8 mouse cellular contexts compared by ENCODE assay signal in genomic region chr7:100537519-100537902, GRCm38 (mm10). TPM values are rescaled to one million over a fixed set of nuclear protein-coding genes. Genes with fewer than 3 reads are reported as not detected.
DNase-seq lines count a peak whose midpoint lies in the region; ATAC-seq and TF ChIP-seq lines count a peak whose summit lies in the region.

No protein-coding gene starts in this region.

- H3K27ac ChIP-seq in left cerebral cortex, adult 2 months = peak overlapping the region; percentile 90
- peak overlapping the region; percentile 71; the same call in 1 of the 2 replicates for H3K27ac ChIP-seq in embryonic facial prominence, embryonic 14.5 days (replicated peaks; ENCODE audit: low read depth, low read length)
- H3K27ac ChIP-seq in intestine, postnatal 0 days (ENCODE audit: low read depth, low read length) = peak overlapping the region; percentile 80
- H3K27ac ChIP-seq in neural tube, embryonic 13.5 days (replicated peaks) = peak overlapping the region; percentile 88

- peak overlapping the region; percentile 64 for H3K4me2 ChIP-seq in embryonic facial prominence, embryonic 14.5 days (ENCODE audit: low read depth, low read length)
- H3K4me2 ChIP-seq in intestine, postnatal 0 days (replicated peaks; ENCODE audit: low read depth) = peak overlapping the region; percentile 67
- H3K4me2 ChIP-seq in neural tube, embryonic 13.5 days = peak overlapping the region; percentile 72

- no peak for DNase-seq in left cerebral cortex, adult 2 months (ENCODE audit: extremely low spot score in 1 of 2, low spot score in 2 of 2)
- DNase-seq in left cerebral cortex, postnatal 4 days = no peak
- no peak for DNase-seq in embryonic facial prominence, embryonic 14.5 days (ENCODE audit: low spot score)
- no peak for DNase-seq in gastrocnemius, postnatal 4 days (ENCODE audit: low spot score in 2 of 2)
- DNase-seq in urinary bladder, postnatal 4 days (ENCODE audit: low spot score in 2 of 2) = no peak
- no peak for DNase-seq in MN1 (ENCODE audit: low spot score)

- no peaks in the 10 kb centered on the region for H3K27me3 ChIP-seq in embryonic facial prominence, embryonic 14.5 days (replicated peaks; ENCODE audit: control insufficient read depth, insufficient read depth, low read length)
- H3K27me3 ChIP-seq in intestine, postnatal 0 days (replicated peaks; ENCODE audit: control insufficient read depth, insufficient read depth, low read length) = no peaks in the 10 kb centered on the region
- no peaks in the 10 kb centered on the region for H3K27me3 ChIP-seq in neural tube, embryonic 13.5 days

- H3K4me1 ChIP-seq in embryonic facial prominence, embryonic 14.5 days (ENCODE audit: control insufficient read depth, insufficient read depth, low read length) = peaks cover 8% of the 10 kb centered on the region
- peaks cover 5% of the 10 kb centered on the region; the same call in 1 of the 2 replicates for H3K4me1 ChIP-seq in intestine, postnatal 0 days (replicated peaks; ENCODE audit: control insufficient read depth, insufficient read depth, low read length)
- peaks cover 12% of the 10 kb centered on the region for H3K4me1 ChIP-seq in neural tube, embryonic 13.5 days (replicated peaks)

- no peaks in the 10 kb centered on the region for H3K9me3 ChIP-seq in embryonic facial prominence, embryonic 14.5 days (ENCODE audit: control insufficient read depth, low read length)
- no peaks in the 10 kb centered on the region for H3K9me3 ChIP-seq in intestine, postnatal 0 days (ENCODE audit: control insufficient read depth)
- no peaks in the 10 kb centered on the region for H3K9me3 ChIP-seq in neural tube, embryonic 13.5 days

- no peak for TF ChIP-seq CTCF in left cerebral cortex, adult 2 months (IDR thresholded peaks at IDR 0.05)
- no peak for TF ChIP-seq CTCF in intestine, postnatal 0 days (IDR thresholded peaks at IDR 0.05; ENCODE audit: low read depth)

- intact Hi-C loops in left cerebral cortex, adult 2 months (cut with DNase I) = loop anchor here (5.0 kb wide), 2 partner anchors 45 to 70 kb away; partner anchors contain the start of genes Mrpl48 and Rab6a
- intact Hi-C loops in left cerebral cortex, postnatal 4 days (cut with DNase I) = no loop called here

- ATAC-seq in embryonic facial prominence, embryonic 14.5 days (ENCODE audit: low read depth) = no peak
- ATAC-seq in intestine, postnatal 0 days = peak; percentile 57
- no peak; the same call in 1 of the 2 replicates for ATAC-seq in neural tube, embryonic 13.5 days (ENCODE audit: low read depth)

- H3K9ac ChIP-seq in embryonic facial prominence, embryonic 14.5 days (ENCODE audit: low read depth, low read length) = peak overlapping the region; percentile 80
- peak overlapping the region; percentile 43 for H3K9ac ChIP-seq in intestine, postnatal 0 days (ENCODE audit: low read depth, low read length)
- peak overlapping the region; percentile 77 for H3K9ac ChIP-seq in neural tube, embryonic 13.5 days

- H3K36me3 ChIP-seq in embryonic facial prominence, embryonic 14.5 days (ENCODE audit: control insufficient read depth, insufficient read depth, low read length) = peaks cover 19% of the 10 kb centered on the region
- H3K36me3 ChIP-seq in intestine, postnatal 0 days (ENCODE audit: control insufficient read depth, insufficient read depth) = peaks cover 15% of the 10 kb centered on the region
- H3K36me3 ChIP-seq in neural tube, embryonic 13.5 days = peaks cover 19% of the 10 kb centered on the region

- peak overlapping the region; percentile 90 for H3K4me3 ChIP-seq in left cerebral cortex, adult 2 months
- peak overlapping the region; percentile 73 for H3K4me3 ChIP-seq in embryonic facial prominence, embryonic 14.5 days (ENCODE audit: low read depth, low read length)
- H3K4me3 ChIP-seq in intestine, postnatal 0 days (ENCODE audit: low read depth, low read length) = peak overlapping the region; percentile 44
- peak overlapping the region; percentile 62 for H3K4me3 ChIP-seq in neural tube, embryonic 13.5 days

- 29% methylated on average over 7 of the region's 7 CpGs for WGBS in embryonic facial prominence, embryonic 14.5 days
- WGBS in intestine, postnatal 0 days = 12% methylated on average over 7 of the region's 7 CpGs
- 28% methylated on average over 7 of the region's 7 CpGs for WGBS in neural tube, embryonic 13.5 days

RNA-seq across cellular contexts. Expression of gene Coa4, which starts 0.6 kb away (rescaled TPM):
- total RNA-seq in left cerebral cortex, adult 2 months (2021) = 10 to 100 TPM in 1 of 2 experiments, 1 to 10 TPM in 1; 9.3 to 12.3 TPM
- 1 to 10 TPM; 8.9 to 9.0 TPM for total RNA-seq in left cerebral cortex, postnatal 4 days (2021)
- 17.6 and 22.1 TPM in 2 replicates for polyA plus RNA-seq in embryonic facial prominence, embryonic 14.5 days (2014; fragmentation: Nextera tagmentation; extraction: Ambion mirVana)
- 52.4 and 54.1 TPM in 2 replicates for polyA plus RNA-seq in intestine, postnatal 0 days (2015; fragmentation: Nextera tagmentation; extraction: Ambion mirVana)
- polyA plus RNA-seq in neural tube, embryonic 13.5 days (2015; fragmentation: Nextera tagmentation; extraction: Ambion mirVana) = 17.7 and 18.4 TPM in 2 replicates
- 10 to 100 TPM; 10.7 to 13.1 TPM for total RNA-seq in gastrocnemius, postnatal 4 days (2021)

RNA-seq across cellular contexts. Expression of gene Dnajb13, which starts 22.8 kb away (rescaled TPM):
- under 1 TPM; 0.28 to 0.50 TPM for total RNA-seq in left cerebral cortex, adult 2 months (2021)
- total RNA-seq in left cerebral cortex, postnatal 4 days (2021) = under 1 TPM; 0.38 to 0.62 TPM
- polyA plus RNA-seq in embryonic facial prominence, embryonic 14.5 days (2014; fragmentation: Nextera tagmentation; extraction: Ambion mirVana) = 3.0 and 4.7 TPM in 2 replicates
- polyA plus RNA-seq in intestine, postnatal 0 days (2015; fragmentation: Nextera tagmentation; extraction: Ambion mirVana) = 0.09 and 0.17 TPM in 2 replicates
- polyA plus RNA-seq in neural tube, embryonic 13.5 days (2015; fragmentation: Nextera tagmentation; extraction: Ambion mirVana) = 2.5 and 2.6 TPM in 2 replicates
- total RNA-seq in gastrocnemius, postnatal 4 days (2021) = under 1 TPM; 0.18 to 0.20 TPM

RNA-seq across cellular contexts. Expression of gene Ucp2, which starts 44.4 kb away (rescaled TPM):
- total RNA-seq in left cerebral cortex, adult 2 months (2021) = 10 to 100 TPM; 69.0 to 79.3 TPM
- 10 to 100 TPM; 46.2 to 47.2 TPM for total RNA-seq in left cerebral cortex, postnatal 4 days (2021)
- 152 and 172 TPM in 2 replicates for polyA plus RNA-seq in embryonic facial prominence, embryonic 14.5 days (2014; fragmentation: Nextera tagmentation; extraction: Ambion mirVana)
- 266 and 281 TPM in 2 replicates for polyA plus RNA-seq in intestine, postnatal 0 days (2015; fragmentation: Nextera tagmentation; extraction: Ambion mirVana)
- polyA plus RNA-seq in neural tube, embryonic 13.5 days (2015; fragmentation: Nextera tagmentation; extraction: Ambion mirVana) = 71.0 and 76.4 TPM in 2 replicates
- total RNA-seq in gastrocnemius, postnatal 4 days (2021) = 100 to 1,000 TPM; 191 to 225 TPM
